Mouse (Mus musculus) limb, embryonic 15.5 days (tissue): ENCODE measurements around the gene Pacs2. TPM values are rescaled to one million over a fixed set of nuclear protein-coding genes. Genes with fewer than 3 reads are reported as not detected.

Experiments used
- ATAC-seq: fragments of 200-750 bp; cut with Nextera tagmentation; 2 replicates; pipeline ENCODE4 v1.8.0; 2017; ENCODE audit warnings: low read depth, moderate TSS enrichment; ENCODE audit not compliant: insufficient number of reproducible peaks, low FRiP score, low TSS enrichment
- H3K27ac ChIP-seq: fragments of 300-500 bp; sonication (generic); 2 replicates; pipeline ENCODE4 v1.5.1; 2015; ENCODE audit warnings: moderate library complexity, mild to moderate bottlenecking, inconsistent platforms
- H3K27me3 ChIP-seq: fragments of 300-500 bp; sonication (generic); 2 replicates; pipeline ENCODE4 v1.6.1; 2015; ENCODE audit warnings: inconsistent platforms
- H3K36me3 ChIP-seq: fragments of 300-500 bp; sonication (generic); 2 replicates; pipeline ENCODE4 v1.6.1; 2015; ENCODE audit warnings: inconsistent platforms
- H3K4me1 ChIP-seq: fragments of 300-500 bp; sonication (generic); 2 replicates; pipeline ENCODE4 v1.6.1; 2015; ENCODE audit warnings: inconsistent platforms
- H3K4me2 ChIP-seq: fragments of 300-500 bp; sonication (generic); 2 replicates; pipeline ENCODE4 v1.6.1; 2015; ENCODE audit warnings: mild to moderate bottlenecking, inconsistent platforms
- H3K4me3 ChIP-seq: fragments of 300-500 bp; sonication (generic); 2 replicates; pipeline ENCODE4 v1.5.1; 2015; ENCODE audit warnings: mild to moderate bottlenecking, inconsistent platforms
- H3K9ac ChIP-seq: fragments of 300-500 bp; sonication (generic); 2 replicates; pipeline ENCODE4 v1.6.1; 2015; ENCODE audit warnings: inconsistent platforms
- H3K9me3 ChIP-seq: fragments of 300-500 bp; sonication (generic); 2 replicates; pipeline ENCODE4 v1.6.1; 2016; ENCODE audit warnings: inconsistent platforms
- WGBS: fragments of 180-500 bp; shearing (Covaris S2); methylation state at CpG from one replicate; pipeline ENCODE4 v1.1.7; 2015; 5-methylcytosine and 5-hydroxymethylcytosine counted together
- polyA plus RNA-seq: library from polyadenylated mRNA; unstranded; fragments of >200 nt; fragmentation: Nextera tagmentation; extraction: Ambion mirVana; gene quantifications from 2 replicates; pipeline ENCODE4 v1.2.1, GENCODE M21; 2015

Gene Pacs2
- polyA plus RNA-seq, 1 experiment from 2014 or later: 12.9 TPM

DNA sequence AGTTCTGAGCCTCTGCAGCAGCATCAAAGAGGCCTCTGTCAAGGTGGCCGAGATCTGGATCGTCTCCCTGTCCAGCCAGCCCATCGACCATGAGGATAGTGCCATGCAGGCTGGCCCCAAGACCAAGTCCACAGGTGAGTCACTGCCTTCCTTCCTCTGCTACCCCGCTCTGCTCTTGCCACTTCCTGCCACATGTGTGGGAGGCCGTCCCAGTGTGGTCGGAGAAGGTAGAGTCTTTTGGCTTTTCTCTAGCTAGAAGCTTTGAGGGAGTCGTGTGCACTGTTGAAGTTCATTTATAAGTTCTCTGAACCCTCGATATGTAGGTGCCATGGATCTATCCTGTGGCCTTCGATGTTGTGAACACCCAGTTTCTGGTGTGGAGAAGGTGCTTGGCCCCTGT is 35.5 kb downstream of the Pacs2 start:
- 85% methylated on average over 9 of the region's 9 CpGs for WGBS
- Histone ChIP-seq H3K4me1 (peaks cover 21% of the 10 kb centered on the region), H3K9ac (no peak overlapping the region), H3K36me3 (peaks cover 74% of the 10 kb centered on the region), H3K4me3 (no peak overlapping the region), H3K27me3 (no peaks in the 10 kb centered on the region), H3K9me3 (no peaks in the 10 kb centered on the region), H3K27ac (no peak overlapping the region), H3K4me2 (no peak overlapping the region)
- no peak for ATAC-seq

GRCm38 (mm10) chr12:113050671-113051070 is 36.4 kb downstream of the Pacs2 start:
- no peak for ATAC-seq
- Histone ChIP-seq H3K27ac (peak overlapping the region; percentile 72; the same call in 1 of the 2 replicates), H3K9ac (no peak overlapping the region), H3K4me2 (no peak overlapping the region), H3K4me1 (peaks cover 21% of the 10 kb centered on the region), H3K36me3 (peaks cover 77% of the 10 kb centered on the region), H3K27me3 (no peaks in the 10 kb centered on the region), H3K9me3 (no peaks in the 10 kb centered on the region), H3K4me3 (no peak overlapping the region)
- 55% methylated on average over 12 of the region's 12 CpGs for WGBS

GRCm38 (mm10) chr12:113051628-113052403 is 37.5 kb downstream of the Pacs2 start:
- Histone ChIP-seq H3K27me3 (no peaks in the 10 kb centered on the region), H3K9ac (no peak overlapping the region), H3K4me2 (no peak overlapping the region), H3K9me3 (no peaks in the 10 kb centered on the region), H3K4me3 (no peak overlapping the region), H3K27ac (peak overlapping the region; percentile 72), H3K36me3 (peaks cover 84% of the 10 kb centered on the region), H3K4me1 (peaks cover 21% of the 10 kb centered on the region)
- 32% methylated on average over 9 of the region's 9 CpGs for WGBS
- no peak for ATAC-seq

GRCm38 (mm10) chr12:113056089-113056488 is 41.8 kb downstream of the Pacs2 start:
- no peak for ATAC-seq
- WGBS: 88% methylated on average over 8 of the region's 8 CpGs
- Histone ChIP-seq H3K9ac (no peak overlapping the region), H3K27me3 (no peaks in the 10 kb centered on the region), H3K36me3 (peaks cover 85% of the 10 kb centered on the region), H3K4me2 (no peak overlapping the region), H3K27ac (no peak overlapping the region), H3K9me3 (no peaks in the 10 kb centered on the region), H3K4me3 (no peak overlapping the region), H3K4me1 (peaks cover 9% of the 10 kb centered on the region)

- Histone ChIP-seq H3K4me3 (no peak overlapping the region), H3K4me1 (no peaks in the 10 kb centered on the region), H3K27ac (no peak overlapping the region), H3K9me3 (no peaks in the 10 kb centered on the region), H3K9ac (no peak overlapping the region), H3K36me3 (peaks cover 99% of the 10 kb centered on the region), H3K27me3 (no peaks in the 10 kb centered on the region), H3K4me2 (no peak overlapping the region)
- ATAC-seq: no peak
- WGBS: 87% methylated on average over 5 of the region's 5 CpGs
Observed at GRCm38 (mm10) chr12:113060178-113060577, 45.9 kb downstream of the Pacs2 start.

- Histone ChIP-seq H3K9me3 (no peaks in the 10 kb centered on the region), H3K27me3 (no peaks in the 10 kb centered on the region), H3K9ac (no peak overlapping the region), H3K27ac (no peak overlapping the region), H3K4me1 (no peaks in the 10 kb centered on the region), H3K4me2 (no peak overlapping the region), H3K36me3 (peaks cover 98% of the 10 kb centered on the region), H3K4me3 (no peak overlapping the region)
- WGBS: 82% methylated on average over 9 of the region's 9 CpGs
- no peak for ATAC-seq
Observed at GRCm38 (mm10) chr12:113061606-113062005, 47.3 kb downstream of the Pacs2 start.

- Histone ChIP-seq H3K4me2 (no peak overlapping the region), H3K27ac (no peak overlapping the region), H3K4me1 (no peaks in the 10 kb centered on the region), H3K36me3 (peaks cover 98% of the 10 kb centered on the region), H3K9me3 (no peaks in the 10 kb centered on the region), H3K9ac (no peak overlapping the region), H3K4me3 (no peak overlapping the region), H3K27me3 (no peaks in the 10 kb centered on the region)
- no peak for ATAC-seq
- WGBS: 77% methylated on average over 10 of the region's 10 CpGs
Observed at GRCm38 (mm10) chr12:113062201-113062600, 47.9 kb downstream of the Pacs2 start.

- WGBS: 92% methylated on average over 7 of the region's 7 CpGs
- no peak for ATAC-seq
- no peaks in the 10 kb centered on the region for H3K27me3 ChIP-seq
- no peak overlapping the region for H3K27ac ChIP-seq
- no peak overlapping the region for H3K9ac ChIP-seq
- H3K4me2 ChIP-seq: no peak overlapping the region
- no peak overlapping the region for H3K4me3 ChIP-seq
- peaks cover 98% of the 10 kb centered on the region for H3K36me3 ChIP-seq
- no peaks in the 10 kb centered on the region for H3K9me3 ChIP-seq
- no peaks in the 10 kb centered on the region for H3K4me1 ChIP-seq
Observed at GRCm38 (mm10) chr12:113063700-113064099, 49.4 kb downstream of the Pacs2 start.

DNA sequence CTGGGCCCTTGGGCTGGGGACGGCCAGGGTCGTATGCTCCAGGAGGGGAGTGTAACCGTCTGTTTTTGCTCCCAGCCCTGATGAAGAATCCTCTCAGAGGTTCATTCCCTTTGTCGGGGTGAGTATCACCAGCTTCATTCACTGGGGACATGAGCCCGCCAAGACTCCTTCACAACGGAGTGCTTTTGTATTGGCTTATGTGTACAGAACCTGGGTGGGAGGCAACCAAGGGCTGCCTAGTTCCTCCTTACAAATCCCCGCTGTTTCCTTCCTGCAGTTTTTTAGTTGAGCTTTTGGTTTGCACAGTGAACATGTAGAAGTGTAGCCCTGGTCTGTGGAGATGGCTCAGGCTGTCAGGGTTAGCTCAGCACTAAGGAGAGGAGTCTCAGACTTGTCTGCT is 53.7 kb downstream of the Pacs2 start:
- no peak overlapping the region for H3K9ac ChIP-seq
- H3K4me1 ChIP-seq: no peaks in the 10 kb centered on the region
- H3K4me2 ChIP-seq: no peak overlapping the region
- WGBS: 90% methylated on average over 7 of the region's 7 CpGs
- no peak overlapping the region for H3K4me3 ChIP-seq
- no peaks in the 10 kb centered on the region for H3K9me3 ChIP-seq
- ATAC-seq: no peak
- no peak overlapping the region for H3K27ac ChIP-seq
- peaks cover 89% of the 10 kb centered on the region for H3K36me3 ChIP-seq
- no peaks in the 10 kb centered on the region for H3K27me3 ChIP-seq

- no peak overlapping the region for H3K27ac ChIP-seq
- no peaks in the 10 kb centered on the region for H3K9me3 ChIP-seq
- ATAC-seq: no peak
- no peak overlapping the region for H3K9ac ChIP-seq
- H3K4me1 ChIP-seq: peaks cover 9% of the 10 kb centered on the region
- no peak overlapping the region for H3K4me2 ChIP-seq
- peaks cover 75% of the 10 kb centered on the region for H3K36me3 ChIP-seq
- 97% methylated on average over 6 of the region's 6 CpGs for WGBS
- H3K4me3 ChIP-seq: no peak overlapping the region
- H3K27me3 ChIP-seq: no peaks in the 10 kb centered on the region
Observed at GRCm38 (mm10) chr12:113069389-113069788, 55.1 kb downstream of the Pacs2 start.

DNA sequence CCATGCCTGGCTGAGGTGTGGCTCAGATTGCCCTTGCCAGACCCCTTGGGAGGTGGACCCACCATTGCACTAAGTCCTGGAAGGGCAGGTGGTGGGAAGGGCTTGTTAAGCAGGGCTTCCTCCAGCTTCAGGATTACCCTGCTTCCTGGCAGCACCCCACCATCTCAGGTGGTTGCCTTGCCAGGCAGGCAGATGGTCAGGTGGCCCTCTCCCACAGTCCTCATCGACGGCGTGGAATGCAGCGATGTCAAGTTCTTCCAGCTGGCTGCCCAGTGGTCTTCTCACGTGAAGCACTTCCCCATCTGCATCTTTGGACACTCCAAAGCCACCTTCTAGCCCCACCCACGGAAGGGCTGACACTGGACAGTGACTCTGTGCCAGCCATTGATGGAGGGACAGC is 57.0 kb downstream of the Pacs2 start:
- Histone ChIP-seq H3K9me3 (no peaks in the 10 kb centered on the region), H3K4me2 (no peak overlapping the region), H3K4me1 (peaks cover 21% of the 10 kb centered on the region), H3K27me3 (no peaks in the 10 kb centered on the region), H3K36me3 (peaks cover 57% of the 10 kb centered on the region), H3K27ac (no peak overlapping the region), H3K9ac (no peak overlapping the region), H3K4me3 (no peak overlapping the region)
- 90% methylated on average over 6 of the region's 6 CpGs for WGBS
- ATAC-seq: no peak

GRCm38 (mm10) chr12:113071827-113072226 is 57.5 kb downstream of the Pacs2 start:
- WGBS: 65% methylated on average over 6 of the region's 6 CpGs
- no peak overlapping the region for H3K9ac ChIP-seq
- peaks cover 52% of the 10 kb centered on the region for H3K36me3 ChIP-seq

More at GRCm38 (mm10) chr12:113071827-113072226, 57.5 kb downstream of the Pacs2 start:
- no peak overlapping the region for H3K4me2 ChIP-seq
- H3K27ac ChIP-seq: no peak overlapping the region
- H3K4me3 ChIP-seq: no peak overlapping the region
- H3K4me1 ChIP-seq: peaks cover 21% of the 10 kb centered on the region
- H3K9me3 ChIP-seq: no peaks in the 10 kb centered on the region
- no peak for ATAC-seq
- no peaks in the 10 kb centered on the region for H3K27me3 ChIP-seq
